Mouse (Mus musculus) ES-E14 (cell line): Measurements from ENCODE around the gene 4930523C07Rik. TPM values are rescaled to one million over a fixed set of nuclear protein-coding genes. Genes with fewer than 3 reads are reported as not detected.
A peak's percentile ranks its signal among the peaks of the same experiment; 100 is the strongest.

Source experiments
- DNase-seq: peaks from one replicate; pipeline ENCODE4 v3.0.0-alpha.2; 2013; ENCODE audit warnings: low read depth, low spot score
- H3K27ac ChIP-seq: 2 replicates; pipeline ENCODE4 v1.5.1; 2012; ENCODE audit warnings: low read depth, mild to moderate bottlenecking, low read length, moderate library complexity, mixed read lengths; ENCODE audit not compliant: poor library complexity, insufficient read depth, severe bottlenecking
- H3K36me3 ChIP-seq: 2 replicates; pipeline ENCODE4 v1.6.1; 2012; ENCODE audit warnings: mild to moderate bottlenecking, low read length, moderate library complexity, mixed read lengths; ENCODE audit not compliant: control insufficient read depth, poor library complexity, insufficient read depth, severe bottlenecking
- H3K4me1 ChIP-seq, 2 experiments: fragments of 150-350 bp in 1 of 2; sonication (generic) in 1 of 2; 2 replicates each; pipeline ENCODE4 v1.6.1; 2012; ENCODE audit warnings: low read length in 2 of 2, mild to moderate bottlenecking in 1 of 2, mixed read lengths in 1 of 2; ENCODE audit not compliant: control insufficient read depth in 2 of 2, insufficient read depth in 2 of 2, poor library complexity in 1 of 2
- H3K4me3 ChIP-seq, 2 experiments: fragments of 150-350 bp in 1 of 2; sonication (generic) in 1 of 2; 2 replicates each; pipeline ENCODE4 v1.5.1; 2012; ENCODE audit warnings: low read length in 2 of 2, low read depth in 1 of 2, mild to moderate bottlenecking in 1 of 2, mixed read lengths in 1 of 2; ENCODE audit not compliant: insufficient read depth in 1 of 2, poor library complexity in 1 of 2, severe bottlenecking in 1 of 2
- H3K9ac ChIP-seq: 2 replicates; pipeline ENCODE4 v1.6.1; 2012; ENCODE audit warnings: low read depth, mild to moderate bottlenecking, low read length, mixed read lengths; ENCODE audit not compliant: poor library complexity, insufficient read depth, severe bottlenecking
- H3K9me3 ChIP-seq: fragments of 150-350 bp; sonication (generic); 2 replicates; pipeline ENCODE4 v1.6.1; 2012; ENCODE audit warnings: low read depth, mild to moderate bottlenecking, low read length; ENCODE audit not compliant: control insufficient read depth, insufficient read depth
- CHD2 ChIP-seq: IDR thresholded peaks from 2 replicates; pipeline ENCODE4 v1.6.1; 2014; ENCODE audit warnings: mild to moderate bottlenecking, low read depth, low read length, inconsistent platforms
- HCFC1 ChIP-seq: IDR thresholded peaks from 2 replicates; pipeline ENCODE4 v1.6.1; 2012; ENCODE audit warnings: low read length, inconsistent platforms, borderline replicate concordance; ENCODE audit not compliant: insufficient read depth
- MAFK ChIP-seq: IDR thresholded peaks from 2 replicates; pipeline ENCODE4 v1.6.1; 2014; ENCODE audit warnings: mild to moderate bottlenecking, low read depth, low read length, inconsistent platforms; ENCODE audit not compliant: insufficient read depth
- ZC3H11A ChIP-seq: IDR thresholded peaks from 2 replicates; pipeline ENCODE4 v1.6.1; 2012; ENCODE audit warnings: low read depth, mild to moderate bottlenecking, inconsistent platforms, low read length, borderline replicate concordance
- ZNF384 ChIP-seq: IDR thresholded peaks from 2 replicates; pipeline ENCODE4 v1.6.1; 2012; ENCODE audit warnings: low read depth, low read length, inconsistent platforms
- in situ Hi-C, 2 experiments: fragments of 600-800 bp; cut with MboI; formaldehyde crosslinking; loops; one replicate each; pipeline ENCODE4 v1.15.1; 2025; ENCODE audit warnings: low sequenced_read_pairs in 2 of 2, inconsistent platforms in 1 of 2; ENCODE audit not compliant: unreplicated experiment in 2 of 2
- total RNA-seq: library from RNA; depleted of rRNA; stranded (reverse); fragments of 300-350 nt; gene quantifications from 2 replicates; pipeline ENCODE4 v1.2.3, GENCODE M21; 2012

Gene 4930523C07Rik
- total RNA-seq, 1 experiment: 0.45 TPM

- peak overlapping the region in 1 of 2 experiments; percentile 61; a peak in 1 of 4 replicates for H3K4me3 ChIP-seq
Measured at GRCm38 (mm10) chr1:160043271-160043975, 759 bp upstream of the 4930523C07Rik start.

GRCm38 (mm10) chr1:160045056-160045715 is 1.0 kb downstream of the 4930523C07Rik start:
- no peak overlapping the region for H3K27ac ChIP-seq
- no peak for TF ChIP-seq MAFK
- TF ChIP-seq ZC3H11A: no peak
- no peak for TF ChIP-seq CHD2
- TF ChIP-seq ZNF384: no peak
- TF ChIP-seq HCFC1: no peak
- no peaks in the 10 kb centered on the region for H3K36me3 ChIP-seq
- H3K4me3 ChIP-seq: no peak overlapping the region
- H3K9me3 ChIP-seq: no peaks in the 10 kb centered on the region
- in situ Hi-C loops: no loop called here
- no peak overlapping the region for H3K9ac ChIP-seq
- DNase-seq: no peak
- no peaks in the 10 kb centered on the region; a peak in 1 of 4 replicates for H3K4me1 ChIP-seq

More at GRCm38 (mm10) chr1:160043271-160043975, 759 bp upstream of the 4930523C07Rik start:
- Histone ChIP-seq H3K9ac (no peak overlapping the region), H3K36me3 (no peaks in the 10 kb centered on the region), H3K27ac (no peak overlapping the region), H3K9me3 (no peaks in the 10 kb centered on the region), H3K4me1 (no peaks in the 10 kb centered on the region; a peak in 1 of 4 replicates)
- no peak for DNase-seq
- TF ChIP-seq HCFC1: no peak
- no peak for TF ChIP-seq CHD2
- TF ChIP-seq ZC3H11A: no peak
- no peak for TF ChIP-seq MAFK
- in situ Hi-C loops: no loop called here

- Histone ChIP-seq H3K27ac (no peak overlapping the region), H3K9me3 (no peaks in the 10 kb centered on the region), H3K36me3 (no peaks in the 10 kb centered on the region), H3K9ac (no peak overlapping the region), H3K4me3 (no peak overlapping the region), H3K4me1 (no peaks in the 10 kb centered on the region; a peak in 1 of 4 replicates)
- DNase-seq: no peak
- TF ChIP-seq CHD2: no peak
- TF ChIP-seq HCFC1: no peak
- TF ChIP-seq ZC3H11A: no peak
- TF ChIP-seq ZNF384: no peak
- TF ChIP-seq MAFK: no peak
- in situ Hi-C loops: no loop called here
Measured at GRCm38 (mm10) chr1:160045971-160046370, 1.8 kb downstream of the 4930523C07Rik start.

DNA sequence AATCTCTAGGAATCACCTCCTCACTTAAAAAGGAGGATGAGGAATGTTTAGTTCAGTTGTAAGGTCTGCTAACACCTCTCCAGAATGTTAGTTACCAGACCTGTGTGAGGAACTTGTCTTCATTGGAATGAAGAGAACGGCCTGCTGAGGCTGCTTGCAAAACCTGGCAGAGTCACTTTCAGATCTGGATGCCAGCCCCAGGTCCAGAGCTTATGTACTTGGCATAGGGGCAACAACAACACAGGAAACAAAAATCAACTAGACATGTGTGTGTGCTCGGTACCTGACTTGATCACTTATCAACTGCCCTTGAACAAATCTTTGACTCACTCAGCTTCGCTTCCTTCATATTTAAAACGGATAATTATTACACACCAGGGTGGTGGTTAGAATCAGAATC is 2.6 kb downstream of the 4930523C07Rik start:
- TF ChIP-seq ZNF384 (no peak), MAFK (no peak), CHD2 (no peak), HCFC1 (no peak)
- no peak overlapping the region for H3K27ac ChIP-seq
- no peak overlapping the region for H3K4me3 ChIP-seq
- H3K4me1 ChIP-seq: no peaks in the 10 kb centered on the region; a peak in 1 of 4 replicates
- no peaks in the 10 kb centered on the region for H3K9me3 ChIP-seq
- no peaks in the 10 kb centered on the region for H3K36me3 ChIP-seq
- in situ Hi-C loops: no loop called here
- DNase-seq: no peak
- no peak overlapping the region for H3K9ac ChIP-seq
